Mouse (Mus musculus): ENCODE measurements around the gene Trim52. TPM values are rescaled to one million over a fixed set of nuclear protein-coding genes. Genes with fewer than 3 reads are reported as not detected.

Trim52 gene
- polyA plus RNA-seq (2015; fragmentation: Nextera tagmentation; extraction: Ambion mirVana) = not detected in 2 replicates

GRCm38 (mm10) chr14:106105980-106106379 is at the start of gene Trim52:
Gene Trim52, plus strand, starts transcription at chr14:106106198.
- Histone ChIP-seq H3K27me3 (no peaks in the 10 kb centered on the region), H3K36me3 (no peaks in the 10 kb centered on the region), H3K9ac (replicated peaks) (no peak within 1 kb of the TSS), H3K4me3 (no peak within 1 kb of the TSS), H3K9me3 (no peaks in the 10 kb centered on the region), H3K27ac (replicated peaks) (no peak within 1 kb of the TSS), H3K4me1 (no peaks in the 10 kb centered on the region), H3K4me2 (replicated peaks) (no peak within 1 kb of the TSS)
- ATAC-seq (replicated peaks) = 0 out of 2 replicates have a peak, but pooled peaks have one; percentile 23
- WGBS = 96% methylated on average over 21 of the region's 21 CpGs

DNA sequence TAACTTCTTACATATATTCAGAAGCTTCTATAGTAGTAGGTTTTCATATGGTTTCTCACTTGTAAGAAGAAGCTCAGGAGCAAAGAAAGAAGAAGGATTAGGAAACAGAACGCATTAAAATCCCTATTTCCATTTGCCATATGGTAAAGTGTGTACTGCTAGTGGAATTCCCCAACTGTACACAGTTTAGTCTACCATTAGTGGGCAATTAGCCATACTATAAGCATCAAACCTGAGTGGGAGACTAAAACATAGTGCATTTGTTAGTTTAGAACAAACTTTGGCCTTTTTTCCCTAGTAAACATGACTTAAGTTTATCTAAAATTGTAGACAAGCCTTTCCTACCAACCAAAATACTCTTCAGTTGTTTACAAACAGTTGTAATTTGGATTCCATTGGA is 33.4 kb upstream of the Trim52 start:
- Histone ChIP-seq H3K4me2 (replicated peaks) (no peak overlapping the region), H3K27me3 (no peaks in the 10 kb centered on the region), H3K27ac (replicated peaks) (no peak overlapping the region), H3K4me1 (no peaks in the 10 kb centered on the region), H3K36me3 (no peaks in the 10 kb centered on the region), H3K9me3 (no peaks in the 10 kb centered on the region), H3K4me3 (no peak overlapping the region), H3K9ac (replicated peaks) (no peak overlapping the region)
- WGBS = 86% methylated on average over 1 of the region's 1 CpGs
- ATAC-seq (replicated peaks) = no peak

- ATAC-seq (replicated peaks) = no peak
- no peaks in the 10 kb centered on the region for H3K9me3 ChIP-seq
- no peak overlapping the region for H3K9ac ChIP-seq (replicated peaks)
- no peaks in the 10 kb centered on the region for H3K27me3 ChIP-seq
- WGBS = 72% methylated on average over 3 of the region's 3 CpGs
- H3K4me2 ChIP-seq (replicated peaks) = no peak overlapping the region
- H3K36me3 ChIP-seq = no peaks in the 10 kb centered on the region
- no peak overlapping the region for H3K27ac ChIP-seq (replicated peaks)
- no peaks in the 10 kb centered on the region for H3K4me1 ChIP-seq
- H3K4me3 ChIP-seq = no peak overlapping the region
Observed at GRCm38 (mm10) chr14:106075181-106076064, 30.6 kb upstream of the Trim52 start.

DNA sequence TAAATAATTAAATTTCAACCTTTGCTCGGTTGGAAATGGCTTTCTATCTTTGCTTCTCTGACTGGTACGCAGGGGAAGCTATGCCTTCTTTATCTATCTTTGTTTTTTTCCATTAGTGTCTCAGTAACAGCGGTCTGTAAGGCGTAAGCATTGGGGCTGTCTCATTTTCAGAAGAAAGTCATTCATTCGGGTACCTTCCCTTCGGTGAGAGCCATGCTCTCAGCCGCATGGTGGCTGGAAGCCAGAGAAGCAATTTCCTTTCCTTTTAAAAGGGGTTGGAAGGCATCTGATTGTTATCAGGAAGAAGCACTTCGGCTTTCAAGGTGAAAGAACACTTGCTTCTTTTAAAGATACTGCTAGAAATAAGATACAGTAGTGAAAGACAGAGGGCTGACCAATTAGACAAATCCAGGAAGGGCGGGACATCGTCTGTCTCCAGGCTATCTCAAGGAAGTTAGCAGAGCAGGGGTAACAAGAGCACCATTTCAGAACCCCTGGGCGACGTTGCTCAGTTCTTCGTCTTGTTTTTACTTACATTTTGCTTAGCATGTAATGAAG is 17.4 kb upstream of the Trim52 start:
- H3K4me2 ChIP-seq (replicated peaks) = no peak overlapping the region
- H3K36me3 ChIP-seq = no peaks in the 10 kb centered on the region
- H3K9me3 ChIP-seq = no peaks in the 10 kb centered on the region
- ATAC-seq (replicated peaks) = no peak
- H3K27me3 ChIP-seq = no peaks in the 10 kb centered on the region
- H3K27ac ChIP-seq (replicated peaks) = no peak overlapping the region
- H3K4me1 ChIP-seq = no peaks in the 10 kb centered on the region
- no peak overlapping the region for H3K9ac ChIP-seq (replicated peaks)
- WGBS = 82% methylated on average over 13 of the region's 13 CpGs
- H3K4me3 ChIP-seq = no peak overlapping the region

DNA sequence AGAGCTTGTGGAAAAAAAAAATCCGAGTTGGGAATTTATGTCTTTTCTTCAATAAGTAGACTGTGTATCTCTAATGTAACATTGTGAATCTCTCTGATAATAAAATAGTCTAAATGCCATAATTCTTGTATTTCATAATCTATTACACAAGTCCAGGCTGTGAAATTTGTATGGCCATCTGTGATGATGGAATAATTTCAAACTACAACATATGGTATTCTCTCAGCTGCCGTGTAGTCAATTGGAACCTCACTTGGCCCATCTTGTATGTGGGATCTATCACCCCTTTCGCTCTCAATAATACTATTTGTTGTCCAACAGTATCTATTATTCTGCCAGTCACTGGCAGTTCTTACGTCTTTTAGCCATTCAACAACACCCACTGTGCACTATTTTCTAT is 9.2 kb upstream of the Trim52 start:
- 81% methylated on average over 4 of the region's 4 CpGs for WGBS
- no peak overlapping the region for H3K4me2 ChIP-seq (replicated peaks)
- H3K9ac ChIP-seq (replicated peaks) = no peak overlapping the region
- no peak for ATAC-seq (replicated peaks)
- H3K4me1 ChIP-seq = no peaks in the 10 kb centered on the region
- no peaks in the 10 kb centered on the region for H3K36me3 ChIP-seq
- H3K4me3 ChIP-seq = no peak overlapping the region
- H3K27ac ChIP-seq (replicated peaks) = no peak overlapping the region
- H3K9me3 ChIP-seq = no peaks in the 10 kb centered on the region
- H3K27me3 ChIP-seq = no peaks in the 10 kb centered on the region

- Histone ChIP-seq H3K27ac (replicated peaks) (no peak overlapping the region), H3K4me3 (no peak overlapping the region), H3K9ac (replicated peaks) (no peak overlapping the region), H3K9me3 (no peaks in the 10 kb centered on the region), H3K4me2 (replicated peaks) (no peak overlapping the region), H3K4me1 (no peaks in the 10 kb centered on the region), H3K36me3 (no peaks in the 10 kb centered on the region), H3K27me3 (no peaks in the 10 kb centered on the region)
- ATAC-seq (replicated peaks) = no peak
- 93% methylated on average over 14 of the region's 14 CpGs for WGBS
Observed at GRCm38 (mm10) chr14:106100858-106101257, 5.1 kb upstream of the Trim52 start.

GRCm38 (mm10) chr14:106106425-106106824 is 427 bp downstream of the Trim52 start:
- WGBS = 98% methylated on average over 22 of the region's 22 CpGs
- Histone ChIP-seq H3K9me3 (no peaks in the 10 kb centered on the region), H3K4me3 (no peak overlapping the region), H3K36me3 (no peaks in the 10 kb centered on the region), H3K9ac (replicated peaks) (no peak overlapping the region), H3K27ac (replicated peaks) (no peak overlapping the region), H3K4me2 (replicated peaks) (no peak overlapping the region), H3K4me1 (no peaks in the 10 kb centered on the region), H3K27me3 (no peaks in the 10 kb centered on the region)
- 0 out of 2 replicates have a peak, but pooled peaks have one; percentile 26 for ATAC-seq (replicated peaks)

DNA sequence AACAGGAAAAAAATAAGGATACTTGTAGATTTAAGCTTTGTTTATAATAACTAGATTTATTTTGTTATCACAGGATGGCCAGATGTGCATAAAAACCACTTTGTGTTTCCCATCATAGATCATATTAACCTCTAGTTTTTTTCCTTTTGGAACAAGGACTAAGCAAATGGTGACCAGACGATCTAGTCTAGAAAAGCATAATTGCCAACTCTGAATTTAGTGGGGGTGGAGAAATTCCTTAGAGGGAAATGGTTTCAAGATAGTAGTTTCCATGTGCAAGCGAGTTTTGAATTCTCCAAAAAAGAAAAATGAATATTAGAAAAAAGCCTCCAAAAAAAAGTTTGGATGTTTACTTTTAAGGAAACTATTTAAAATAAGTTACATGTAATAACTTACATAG is 13.4 kb downstream of the Trim52 start:
- Histone ChIP-seq H3K27me3 (no peaks in the 10 kb centered on the region), H3K4me3 (no peak overlapping the region), H3K36me3 (no peaks in the 10 kb centered on the region), H3K9ac (replicated peaks) (no peak overlapping the region), H3K9me3 (no peaks in the 10 kb centered on the region), H3K4me2 (replicated peaks) (no peak overlapping the region), H3K4me1 (no peaks in the 10 kb centered on the region), H3K27ac (replicated peaks) (no peak overlapping the region)
- no peak for ATAC-seq (replicated peaks)
- WGBS = 84% methylated on average over 2 of the region's 2 CpGs

GRCm38 (mm10) chr14:106136272-106136671 is 30.3 kb downstream of the Trim52 start:
- no peak overlapping the region for H3K27ac ChIP-seq (replicated peaks)
- no peaks in the 10 kb centered on the region for H3K27me3 ChIP-seq
- no peak overlapping the region for H3K4me3 ChIP-seq
- H3K9me3 ChIP-seq = no peaks in the 10 kb centered on the region
- H3K4me2 ChIP-seq (replicated peaks) = no peak overlapping the region
- no peak for ATAC-seq (replicated peaks)
- H3K4me1 ChIP-seq = no peaks in the 10 kb centered on the region
- H3K9ac ChIP-seq (replicated peaks) = no peak overlapping the region
- H3K36me3 ChIP-seq = no peaks in the 10 kb centered on the region

GRCm38 (mm10) chr14:106151188-106151587 is 45.2 kb downstream of the Trim52 start:
- no peak for ATAC-seq (replicated peaks)
- Histone ChIP-seq H3K4me3 (no peak overlapping the region), H3K4me2 (replicated peaks) (no peak overlapping the region), H3K9me3 (no peaks in the 10 kb centered on the region), H3K4me1 (no peaks in the 10 kb centered on the region), H3K27ac (replicated peaks) (no peak overlapping the region), H3K9ac (replicated peaks) (no peak overlapping the region), H3K27me3 (no peaks in the 10 kb centered on the region), H3K36me3 (no peaks in the 10 kb centered on the region)
- WGBS = 63% methylated on average over 2 of the region's 2 CpGs

DNA sequence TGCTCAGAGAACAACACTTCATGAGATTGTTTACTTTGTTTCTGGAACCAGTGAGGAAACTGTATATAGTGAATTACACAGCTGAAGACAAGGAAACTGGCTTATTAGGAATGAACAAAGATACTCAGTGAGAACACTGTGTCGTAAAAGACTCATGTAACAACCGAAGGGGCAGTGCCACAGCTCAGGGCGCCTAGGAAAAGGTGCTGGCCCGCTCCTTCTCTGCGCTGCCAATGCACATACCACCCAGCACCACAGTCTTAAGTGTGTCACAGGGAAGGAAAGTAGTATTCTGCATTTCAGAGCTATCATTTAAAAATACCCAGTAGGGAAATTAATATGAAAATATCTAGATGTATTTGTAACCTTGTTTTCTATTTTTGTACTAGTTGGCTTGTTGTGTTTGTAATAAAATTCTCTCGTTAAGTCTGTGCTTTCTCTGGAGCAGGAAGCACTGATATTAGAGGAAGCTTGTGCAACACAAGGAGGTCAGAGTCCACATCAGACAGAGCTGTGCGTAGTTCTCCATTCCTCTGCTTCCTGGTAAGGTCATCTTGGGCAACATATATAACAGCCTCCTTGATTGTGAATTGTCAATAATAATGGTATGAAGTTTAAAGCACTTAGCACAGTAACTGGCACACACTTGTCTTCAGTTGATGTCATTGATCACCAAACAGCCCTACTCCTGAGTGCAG is 49.0 kb downstream of the Trim52 start:
- Histone ChIP-seq H3K4me3 (no peak overlapping the region), H3K9ac (replicated peaks) (no peak overlapping the region), H3K4me2 (replicated peaks) (no peak overlapping the region), H3K36me3 (no peaks in the 10 kb centered on the region), H3K27ac (replicated peaks) (no peak overlapping the region), H3K27me3 (no peaks in the 10 kb centered on the region), H3K4me1 (no peaks in the 10 kb centered on the region), H3K9me3 (no peaks in the 10 kb centered on the region)
- ATAC-seq (replicated peaks) = no peak
- WGBS = 86% methylated on average over 7 of the region's 7 CpGs

- Histone ChIP-seq H3K4me2 (replicated peaks) (no peak overlapping the region), H3K36me3 (no peaks in the 10 kb centered on the region), H3K4me3 (no peak overlapping the region), H3K27ac (replicated peaks) (no peak overlapping the region), H3K4me1 (no peaks in the 10 kb centered on the region), H3K9ac (replicated peaks) (no peak overlapping the region), H3K27me3 (no peaks in the 10 kb centered on the region), H3K9me3 (no peaks in the 10 kb centered on the region)
- no peak for ATAC-seq (replicated peaks)
- WGBS = 77% methylated on average over 1 of the region's 1 CpGs
Observed at GRCm38 (mm10) chr14:106156533-106156932, 50.5 kb downstream of the Trim52 start.

All from forebrain, embryonic 15.5 days (tissue).